Mouse (Mus musculus) MEL-GATA-1-ER (cell line): ENCODE measurements at regions not wholly inside any gene's neighbourhood (a gene's known extent, or its start where the extent isn't known, plus 50 kb on each side); places are given as distances from the start of the nearest gene placed in this dataset.

Experiments used
- DNase-seq: peaks from one replicate; pipeline ENCODE4 v3.0.0-alpha.2; 2012; ENCODE audit warnings: low read depth; ENCODE audit errors: extremely low read depth

DNA sequence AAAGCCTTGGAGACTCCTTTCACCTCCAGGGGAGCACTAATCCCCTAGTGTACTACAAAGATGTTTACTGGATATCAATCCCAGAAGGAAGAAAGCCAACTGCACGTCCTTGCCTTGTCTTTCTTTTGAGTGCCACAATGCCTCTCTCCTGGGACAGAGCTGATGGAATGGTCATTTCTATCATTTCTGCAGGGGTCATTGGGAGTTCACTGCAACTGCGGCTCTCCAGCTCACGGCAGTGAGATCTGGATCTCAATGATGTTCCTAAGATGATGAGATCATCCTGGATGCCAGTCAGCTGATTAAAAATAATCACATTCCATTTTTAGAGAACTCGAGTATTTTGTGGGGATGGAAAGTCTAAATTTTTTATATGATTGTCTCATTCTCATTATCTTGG, 341.1 kb downstream of the Lpin1 start:
- DNase-seq = no peak

DNA sequence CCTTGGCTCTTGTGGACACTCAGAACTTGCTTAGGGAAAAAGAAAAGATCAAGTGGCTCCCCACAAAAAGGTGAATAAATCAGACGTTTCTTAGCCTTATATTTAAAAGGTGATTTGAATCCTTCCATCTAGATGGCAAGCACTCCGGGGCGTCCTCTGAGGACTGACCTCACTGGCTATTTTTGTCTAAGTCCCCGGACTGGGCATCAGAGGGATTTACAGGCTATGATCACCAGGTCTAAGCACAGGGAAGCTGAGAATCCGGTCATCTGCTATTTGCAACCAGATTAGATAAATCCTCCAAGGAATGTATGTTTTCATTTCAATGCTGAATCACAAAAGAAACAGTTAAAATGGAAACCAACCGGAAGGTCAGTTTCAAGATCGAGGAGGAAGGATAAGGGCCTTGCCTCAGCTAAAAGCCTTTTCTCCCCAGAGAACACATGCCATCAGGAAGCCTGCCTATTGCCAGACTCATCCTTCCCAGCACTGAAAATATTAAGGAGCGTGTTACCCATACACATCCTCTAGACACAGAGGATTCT, 342.1 kb downstream of the Lpin1 start:
- no peak for DNase-seq

DNA sequence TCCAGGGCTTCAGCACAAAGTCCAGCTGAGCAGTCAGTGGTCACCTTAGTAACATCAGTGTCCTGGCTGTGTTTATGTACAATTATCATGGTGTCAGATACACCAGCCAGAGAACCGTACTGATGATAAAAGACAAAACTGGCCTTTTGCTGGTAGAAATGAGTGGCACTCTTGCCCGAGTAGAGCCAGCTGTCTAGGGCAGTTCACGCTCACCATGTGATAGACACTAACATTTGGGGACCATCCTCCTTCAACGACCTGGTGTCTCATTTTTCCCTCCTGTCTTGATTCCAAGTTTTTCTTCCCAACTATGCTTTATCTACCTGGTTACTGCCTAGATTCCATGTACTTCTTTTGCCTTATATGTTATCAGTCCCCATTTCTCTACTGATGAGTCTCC, 349.3 kb downstream of the Lpin1 start:
- no peak for DNase-seq

DNA sequence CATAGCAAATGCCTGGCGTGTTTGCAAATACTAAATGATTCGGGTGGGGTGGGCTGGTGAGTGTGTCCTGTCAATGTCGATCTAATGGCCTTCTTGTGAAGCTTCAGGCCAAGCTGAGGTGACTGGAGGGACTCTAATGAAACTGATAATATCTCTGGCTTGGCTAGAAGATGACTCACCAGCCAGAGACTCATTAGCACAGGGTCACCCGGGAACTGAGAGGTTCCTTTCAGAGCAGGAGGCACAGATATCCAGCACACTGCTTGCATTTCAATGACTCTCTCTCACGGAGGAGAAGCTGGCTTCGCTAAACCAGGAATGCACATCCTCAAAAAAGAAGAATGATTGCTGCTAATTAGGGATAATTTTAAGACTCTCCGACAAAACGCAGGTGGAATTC, 349.8 kb downstream of the Lpin1 start:
- DNase-seq = no peak

DNA sequence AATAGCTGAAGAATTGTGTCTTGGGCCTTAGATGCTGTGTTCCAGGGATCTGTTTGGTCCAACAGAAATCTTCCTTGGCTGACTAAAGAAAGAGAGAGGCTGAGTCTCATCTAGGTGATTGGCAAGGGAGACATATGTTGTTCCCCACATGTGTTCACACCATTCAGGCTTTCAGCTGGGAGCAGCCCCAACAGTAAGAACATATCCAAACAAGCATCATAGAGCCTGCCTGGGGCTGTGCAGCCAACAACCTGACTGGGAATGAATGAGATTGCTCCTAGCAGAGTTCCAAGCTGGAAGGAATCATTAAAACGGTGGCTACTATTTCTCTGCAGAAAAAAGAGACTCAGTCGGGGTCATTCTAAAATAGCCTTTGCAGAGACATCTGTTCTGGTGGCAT, 350.3 kb downstream of the Lpin1 start:
- DNase-seq = no peak

DNA sequence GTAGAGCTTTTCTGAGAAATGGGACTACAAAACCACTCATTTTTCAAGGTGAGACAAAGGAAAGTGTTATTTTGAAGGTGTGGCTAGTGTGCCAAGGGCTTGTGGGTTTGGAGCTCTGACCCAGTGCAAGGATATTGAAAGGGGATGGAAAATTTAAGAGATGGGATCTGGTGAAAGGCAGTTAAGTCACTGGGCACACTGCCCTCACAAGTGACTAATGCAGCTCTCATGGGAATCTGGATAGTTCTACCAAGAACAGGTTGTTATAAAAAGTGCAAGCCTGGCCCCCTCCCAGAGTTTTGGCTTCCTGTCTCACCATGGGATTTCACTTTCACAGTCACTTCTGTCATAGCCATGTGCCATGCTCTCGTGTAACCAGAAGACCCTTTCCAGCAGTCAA, 360.1 kb downstream of the Lpin1 start:
- no peak for DNase-seq

DNA sequence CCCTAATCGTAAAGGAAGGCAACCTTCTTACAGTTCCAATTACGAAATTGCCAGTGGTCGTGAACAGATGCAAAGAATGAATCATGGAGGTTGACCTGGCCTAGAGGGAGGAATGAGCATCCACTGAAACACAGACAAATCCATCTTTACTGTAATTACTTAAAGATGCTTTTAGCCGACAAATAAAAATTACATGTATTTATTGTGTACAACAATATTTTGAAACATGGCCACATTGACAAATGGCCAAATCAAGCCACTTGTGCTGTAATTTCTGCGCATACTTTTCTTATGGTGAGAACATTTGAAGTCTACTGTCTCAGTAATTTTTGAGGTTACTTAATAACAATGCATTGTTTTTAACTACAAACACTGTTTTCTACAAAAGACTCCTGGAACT, 360.7 kb downstream of the Lpin1 start:
- DNase-seq = no peak

DNA sequence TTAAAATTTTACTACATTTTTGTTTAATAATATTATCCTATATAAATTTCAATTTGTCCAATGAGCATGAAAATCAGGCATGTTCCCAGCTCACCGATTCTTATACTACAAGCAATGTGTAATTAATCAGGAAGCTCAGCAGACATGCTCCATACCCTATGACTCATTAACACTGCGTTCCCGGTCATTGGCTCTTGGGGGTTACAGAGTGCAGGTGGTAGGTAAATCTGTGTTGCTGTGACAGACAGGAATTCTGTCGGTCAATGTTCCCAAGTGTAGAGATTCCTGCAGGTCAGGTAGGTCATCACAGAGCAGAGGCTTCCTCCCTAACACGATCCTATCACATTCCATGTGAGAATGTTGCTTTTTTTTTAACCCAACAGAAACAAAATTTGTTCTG, 371.0 kb downstream of the Lpin1 start:
- DNase-seq = no peak

DNA sequence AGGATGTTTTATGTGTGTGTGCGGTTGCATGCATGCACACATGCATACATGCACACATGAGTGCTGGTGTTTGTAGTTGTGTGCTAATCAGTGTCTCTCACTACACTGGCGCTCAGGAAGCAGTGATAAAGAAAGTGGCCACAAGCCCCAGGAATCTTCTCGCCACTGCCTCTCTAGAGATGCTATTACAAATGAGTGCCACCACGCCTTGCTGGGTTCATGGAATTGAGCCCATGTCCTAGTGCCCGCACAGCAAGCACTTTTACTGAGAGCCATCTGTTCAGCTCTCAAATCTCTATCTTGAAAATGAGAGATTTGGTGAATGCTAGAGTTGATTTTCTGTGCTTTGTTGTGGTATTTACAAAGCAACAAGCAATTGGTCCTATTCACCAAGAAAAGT, 373.3 kb downstream of the Lpin1 start:
- DNase-seq = no peak

DNA sequence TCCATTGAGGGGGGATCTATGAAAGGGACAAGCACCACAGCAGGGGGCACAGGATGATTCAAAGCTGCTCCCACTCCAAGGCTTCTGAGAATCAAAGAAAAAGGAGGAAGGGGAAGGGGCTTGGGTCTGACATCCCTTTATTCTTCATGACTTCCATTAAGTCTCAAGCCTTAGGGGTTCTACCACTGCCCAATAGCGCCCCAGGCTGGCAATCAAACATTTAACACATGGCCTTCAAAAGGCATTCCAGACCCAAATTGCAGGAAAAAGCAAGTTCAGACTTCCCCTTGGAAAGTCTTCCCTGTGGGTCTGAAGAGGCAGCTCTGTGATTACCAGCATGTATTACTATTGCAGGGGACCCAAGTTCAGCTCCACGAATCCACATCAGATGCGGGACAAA, 377.2 kb downstream of the Lpin1 start:
- no peak for DNase-seq

DNA sequence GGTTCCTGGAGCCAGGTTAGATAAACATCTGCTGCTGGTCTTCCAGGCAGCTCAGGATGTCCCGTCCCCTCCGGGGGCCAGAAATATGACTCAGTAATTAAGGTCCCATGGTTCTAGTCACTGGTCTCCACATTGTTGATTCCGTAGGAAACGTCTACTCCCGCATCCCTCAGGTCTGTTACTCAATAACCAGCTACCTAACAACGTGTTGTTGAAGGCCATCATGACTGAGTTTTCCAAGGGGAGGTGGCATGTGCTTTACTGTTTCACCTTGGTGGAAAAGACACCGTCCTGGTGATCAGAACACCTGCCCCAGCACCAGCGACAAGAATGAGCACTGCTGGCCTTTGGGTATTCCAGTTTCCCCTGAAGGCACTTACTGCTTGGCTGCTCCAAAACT, 377.9 kb downstream of the Lpin1 start:
- no peak for DNase-seq

DNA sequence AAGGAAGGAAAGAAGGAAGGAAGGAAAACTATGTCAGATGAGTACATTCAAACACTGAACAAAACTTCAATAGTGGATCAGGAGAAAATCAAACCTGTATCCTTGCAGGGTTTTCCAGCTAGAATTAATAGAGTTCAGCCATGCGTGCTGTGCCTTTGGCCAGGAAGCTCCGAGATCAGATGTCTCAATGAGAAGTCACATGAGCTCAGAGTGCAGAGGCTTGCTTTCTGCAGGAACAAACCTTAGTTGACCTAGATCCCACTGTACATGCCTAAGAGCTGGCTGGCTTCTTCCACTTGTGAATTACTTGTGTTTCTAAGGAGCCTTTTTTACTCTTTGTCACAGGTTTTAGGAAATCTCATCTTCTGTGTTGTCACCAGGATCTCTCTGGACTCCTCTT, 378.7 kb downstream of the Lpin1 start:
- DNase-seq = no peak

DNA sequence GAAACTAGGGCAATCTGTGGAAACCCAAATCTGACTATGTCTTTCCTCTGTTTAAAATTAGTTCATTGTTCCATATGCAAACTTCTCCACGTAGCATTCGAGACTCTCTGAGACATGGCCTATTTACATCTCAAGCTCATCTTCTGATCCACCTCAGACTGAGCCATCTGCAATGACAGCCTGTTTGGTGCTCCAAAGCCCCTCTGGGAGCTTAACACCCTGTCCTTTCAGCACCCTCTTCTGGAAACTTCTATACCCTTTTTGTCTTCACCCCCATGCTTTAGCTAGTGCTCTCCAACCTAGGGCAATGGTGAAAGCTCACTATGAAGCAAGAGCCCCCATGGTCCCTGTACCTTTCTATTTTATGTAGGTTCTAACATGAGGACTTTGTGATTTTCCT, 379.7 kb downstream of the Lpin1 start:
- no peak for DNase-seq

DNA sequence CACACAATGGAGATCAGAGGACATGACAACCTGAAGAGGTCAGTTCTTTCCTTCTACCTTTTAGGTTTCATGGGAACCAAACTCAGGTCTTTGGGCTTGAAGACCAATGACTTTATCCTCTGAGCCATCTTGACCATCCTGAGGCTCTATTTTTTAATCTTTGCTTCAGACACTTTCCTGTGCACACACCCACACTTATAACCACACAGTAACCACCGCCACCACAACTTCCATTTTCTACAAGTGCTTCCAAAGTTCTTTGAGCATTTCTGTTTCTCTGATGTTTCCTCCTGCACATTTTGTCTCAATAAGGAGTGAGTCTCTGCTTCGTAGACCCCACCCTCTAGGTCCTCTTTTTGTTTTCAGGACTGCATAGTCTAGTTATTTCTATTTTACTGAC, 385.3 kb downstream of the Lpin1 start:
- DNase-seq = no peak

DNA sequence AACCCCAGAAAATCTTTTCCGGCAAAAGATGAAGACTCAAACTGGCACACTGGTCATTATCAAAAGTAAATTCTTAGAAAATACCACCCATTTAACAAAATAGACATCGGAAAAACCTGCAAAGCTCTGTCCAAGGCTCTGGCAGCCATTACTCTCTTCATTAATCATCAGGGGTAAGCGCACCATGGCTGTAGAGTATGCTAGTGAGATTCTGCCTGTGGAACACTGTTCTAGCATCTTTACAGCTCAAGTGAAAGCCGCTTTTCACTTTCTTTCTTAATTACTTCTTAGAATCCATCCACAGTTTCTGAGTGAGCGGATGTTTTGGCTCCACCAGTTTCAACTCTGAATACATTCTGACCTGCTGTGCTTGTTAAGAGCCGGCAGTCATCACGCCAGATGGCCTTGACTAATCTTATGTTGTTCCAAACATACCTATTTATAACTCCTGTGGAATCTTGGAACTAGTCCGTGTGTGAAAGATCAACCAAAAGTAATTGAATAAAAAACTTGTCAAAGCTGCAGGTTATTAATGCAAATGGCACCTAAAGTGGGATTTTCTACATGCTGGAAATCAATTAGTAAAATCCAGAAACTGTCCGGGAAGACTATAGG, 387.8 kb downstream of the Lpin1 start:
- DNase-seq = no peak

DNA sequence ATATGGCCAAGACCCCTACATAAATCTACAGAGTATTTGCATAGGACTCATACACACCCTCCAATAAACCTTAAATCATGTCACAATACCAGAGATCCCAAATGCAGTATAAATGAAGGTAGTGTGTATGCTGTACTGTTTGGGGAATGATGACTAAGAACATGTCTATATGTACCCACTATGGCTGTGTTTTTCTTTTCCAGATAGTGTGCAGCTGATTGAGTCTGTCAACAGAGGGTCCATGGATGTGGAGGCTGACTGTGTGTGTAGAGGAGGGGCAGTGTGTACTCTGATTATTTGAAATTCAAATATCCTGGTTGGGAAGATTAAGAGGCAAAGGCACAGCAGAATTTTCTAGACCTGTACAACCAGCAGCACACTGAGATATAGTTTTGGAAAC, 388.6 kb downstream of the Lpin1 start:
- DNase-seq = no peak

DNA sequence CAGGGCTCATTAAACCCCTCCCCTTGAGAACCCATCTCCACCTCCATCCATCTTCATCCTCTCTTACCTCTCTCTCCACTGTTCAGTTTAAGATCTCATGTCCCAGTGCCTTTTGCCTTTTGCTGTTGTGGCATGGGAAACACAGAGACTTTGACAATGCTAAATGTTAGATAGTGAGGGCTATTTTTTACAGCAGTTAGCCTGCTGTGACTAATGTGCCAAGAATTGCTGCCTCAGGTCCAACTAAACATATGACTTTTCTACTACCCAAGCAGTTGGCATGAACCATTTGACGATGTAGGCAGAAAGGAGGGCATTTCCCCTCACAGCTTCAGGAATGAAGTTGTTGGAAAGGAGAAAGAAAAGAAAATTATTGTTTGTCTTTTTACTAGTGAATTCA, 389.6 kb downstream of the Lpin1 start:
- no peak for DNase-seq

DNA sequence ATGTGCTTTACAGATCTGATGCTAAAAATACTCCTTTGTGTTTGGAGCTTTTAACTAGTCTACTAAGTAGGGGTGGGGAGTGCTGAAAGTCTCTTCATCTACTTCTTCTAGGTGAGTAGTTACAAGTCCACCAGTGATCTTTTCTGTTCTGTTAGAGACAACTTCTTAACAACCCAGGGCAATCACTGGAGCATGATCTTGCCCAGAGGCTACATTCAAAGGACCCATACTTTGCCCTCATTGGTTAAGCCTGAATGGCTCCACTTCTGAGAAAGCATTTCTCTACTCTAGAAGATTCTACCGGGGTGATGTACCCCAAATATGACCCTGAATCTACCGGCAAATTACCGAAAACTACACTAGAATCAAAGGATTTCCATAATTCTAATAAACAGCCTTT, 390.2 kb downstream of the Lpin1 start:
- no peak for DNase-seq

DNA sequence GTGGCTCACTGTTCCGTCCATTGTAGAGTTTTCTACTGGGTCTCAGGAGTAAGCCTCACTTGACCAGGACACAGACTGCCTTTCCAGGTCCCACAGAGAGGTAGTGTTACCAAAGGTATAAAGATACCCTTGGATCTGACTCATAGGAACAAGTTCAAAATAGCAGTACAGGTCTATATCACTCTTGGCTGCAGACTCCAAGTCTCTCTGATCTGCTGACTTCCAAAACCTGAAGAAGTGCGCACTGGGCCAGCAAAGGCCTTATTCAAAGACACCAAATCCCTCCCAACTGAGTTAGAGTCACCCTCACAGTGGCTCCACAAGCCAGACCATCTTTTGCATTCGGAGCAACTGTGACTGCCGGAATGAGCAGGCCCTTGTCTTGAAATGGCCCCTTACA, 391.9 kb downstream of the Lpin1 start:
- no peak for DNase-seq

DNA sequence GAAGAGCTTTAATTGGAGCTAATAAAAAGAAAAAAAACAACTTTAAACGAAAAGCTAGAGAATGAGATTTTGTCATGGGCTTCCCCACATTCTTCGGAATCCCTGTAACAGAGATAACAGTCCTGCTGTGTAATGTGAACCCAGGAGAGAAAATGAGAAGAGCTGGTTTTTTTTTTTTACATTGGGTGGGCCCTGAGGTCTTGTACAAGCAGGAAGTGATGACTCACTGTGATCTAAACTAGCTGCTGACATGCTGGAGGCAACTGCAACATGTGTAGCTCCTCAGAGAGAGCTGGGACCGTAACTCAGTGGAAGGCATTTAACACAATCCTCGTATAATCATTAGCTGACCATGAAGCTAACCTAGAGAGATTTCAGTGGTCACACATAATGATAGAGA, 393.8 kb upstream of the Trib2 start:
- DNase-seq = peak; percentile 76

DNA sequence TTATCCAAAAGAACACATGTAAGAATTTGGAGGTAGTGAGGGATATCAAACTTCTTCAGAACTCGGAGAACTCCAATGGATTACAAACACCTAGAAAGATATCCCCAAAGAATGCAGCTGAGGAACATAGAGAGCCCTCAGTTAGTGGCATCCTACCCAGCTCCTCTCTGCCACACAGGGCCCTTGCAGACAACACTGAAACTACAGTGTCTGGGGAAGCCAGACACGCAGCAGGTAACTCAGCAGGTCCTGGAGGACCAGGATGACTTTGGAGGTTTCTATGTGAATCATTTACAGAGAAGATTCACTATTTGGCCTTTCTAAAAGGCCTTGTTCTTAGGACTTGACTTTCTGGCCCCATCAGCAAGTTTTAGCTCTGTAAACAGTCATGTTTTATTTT, 393.4 kb upstream of the Trib2 start:
- DNase-seq = no peak

DNA sequence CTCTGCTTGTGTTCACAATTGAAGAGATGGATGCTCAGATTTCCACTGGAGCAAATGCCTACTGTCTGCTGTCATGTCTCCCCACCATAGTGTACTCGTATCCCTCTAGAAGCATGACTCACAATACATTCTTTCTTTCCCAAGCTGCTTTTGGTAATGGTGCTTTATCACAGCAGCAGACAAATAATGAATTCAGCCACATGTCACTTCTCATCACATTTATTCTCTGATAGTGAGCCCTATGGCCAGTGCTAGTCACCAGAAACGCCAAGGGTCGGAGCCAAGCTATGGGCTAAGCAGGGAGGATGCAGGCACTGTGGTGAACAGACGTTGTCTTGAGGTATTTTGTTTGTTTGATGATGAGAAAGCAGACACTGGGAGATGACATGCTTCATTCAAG, 388.2 kb upstream of the Trib2 start:
- no peak for DNase-seq

DNA sequence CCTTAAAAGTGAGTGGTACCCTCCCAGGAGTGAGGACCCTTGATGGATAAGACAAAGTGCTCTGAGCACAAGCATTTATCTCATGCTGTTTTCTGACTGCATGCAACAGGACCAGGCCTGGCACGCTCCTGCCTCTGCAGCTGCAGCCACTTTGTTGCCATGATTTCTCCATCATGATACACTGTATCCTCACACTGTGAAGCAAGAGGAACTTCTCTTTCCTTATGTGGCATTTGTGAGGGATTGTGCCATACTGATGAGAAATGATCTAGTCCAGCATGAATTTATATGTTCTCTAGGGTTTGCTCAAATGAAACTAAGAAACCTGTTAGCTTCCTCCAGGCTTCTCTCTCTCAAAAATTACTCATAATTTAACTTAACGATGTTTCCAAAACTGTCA, 380.2 kb upstream of the Trib2 start:
- no peak for DNase-seq

DNA sequence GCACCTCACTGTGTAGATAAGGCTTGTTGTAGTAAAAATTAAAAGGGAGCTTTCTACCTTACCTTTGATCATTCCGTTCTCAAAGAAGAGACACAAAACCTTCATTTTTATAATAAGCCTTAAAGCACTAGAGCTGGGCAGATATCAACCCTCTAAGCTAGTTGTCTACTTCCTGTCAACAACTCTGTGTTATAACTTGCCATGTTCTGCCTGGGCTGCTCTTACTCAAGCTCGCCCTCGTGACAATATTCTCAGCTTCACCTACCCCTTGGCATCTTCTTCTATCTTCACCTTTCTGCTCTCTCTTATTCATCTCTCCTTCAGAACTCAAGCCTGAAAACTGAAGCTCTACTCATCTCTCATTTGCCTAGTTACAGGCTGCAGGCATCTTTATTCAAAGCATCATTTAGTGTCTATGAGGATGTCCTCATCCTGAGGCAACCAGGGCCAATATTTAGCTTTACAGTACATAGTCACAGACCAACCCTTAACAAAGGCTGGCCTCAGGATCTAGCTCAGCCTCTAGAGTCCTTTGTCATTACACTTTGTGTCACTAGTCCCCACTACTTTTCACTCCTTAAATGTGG, 375.2 kb upstream of the Trib2 start:
- no peak for DNase-seq
